Mouse (Mus musculus): ENCODE measurements around the gene Coq6.

GRCm38 (mm10) chr12:84398629-84399028 lies 37.2 kb downstream of the Coq6 start:
- TF ChIP-seq CTCF (IDR thresholded peaks at IDR 0.05; ENCODE audit: borderline replicate concordance, control insufficient read depth, extremely low read depth, insufficient read depth, low read length, poor library complexity) (no peak), POLR2A (IDR thresholded peaks at IDR 0.05; ENCODE audit: control insufficient read depth, extremely low read depth, insufficient read depth, low read length, poor library complexity) (no peak)

All from thymus, adult 2 months (tissue).